Mouse (Mus musculus) testis, adult 2 months (tissue): ENCODE measurements around the gene Ppm1e.

Experiments used
- CTCF ChIP-seq: fragments of 200-500 bp; IDR thresholded peaks from 2 replicates; pipeline ENCODE4 v1.5.1; 2012; ENCODE audit warnings: low read depth, mild to moderate bottlenecking, inconsistent platforms, low read length, moderate library complexity; ENCODE audit not compliant: control insufficient read depth, insufficient read depth, insufficient replicate concordance
- POLR2A ChIP-seq: fragments of 200-500 bp; IDR thresholded peaks from 2 replicates; pipeline ENCODE4 v1.6.1; 2012; ENCODE audit warnings: low read depth, mild to moderate bottlenecking, inconsistent platforms, low read length, moderate library complexity; ENCODE audit not compliant: control insufficient read depth

- no peak for TF ChIP-seq CTCF
- TF ChIP-seq POLR2A = no peak
Observed at GRCm38 (mm10) chr11:87281907-87282475, 76.8 kb downstream of the Ppm1e start.
